Mouse (Mus musculus): Measurements from ENCODE around the gene Knstrn. TPM values are rescaled to one million over a fixed set of nuclear protein-coding genes. Genes with fewer than 3 reads are reported as not detected.

Gene Knstrn
- polyA plus RNA-seq, 1 experiment: 70.1 TPM

DNA sequence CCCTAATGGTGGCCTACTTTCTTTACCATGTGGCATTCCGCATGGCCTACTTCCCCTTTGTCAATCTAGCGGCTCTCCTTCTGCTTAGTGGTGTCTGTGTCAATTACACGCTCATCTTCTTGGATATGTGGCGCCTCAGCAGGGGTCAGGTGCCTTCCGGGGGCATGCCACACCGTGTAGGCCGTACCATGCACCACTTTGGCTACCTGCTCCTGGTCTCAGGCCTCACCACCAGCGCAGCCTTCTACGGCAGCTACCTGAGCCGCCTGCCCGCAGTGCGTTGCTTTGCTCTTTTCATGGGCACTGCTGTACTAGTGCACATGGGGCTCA is 23.6 kb upstream of the Knstrn start:
- no peak overlapping the region for H3K27ac ChIP-seq (ENCODE audit: insufficient read depth, low read depth, low read length)
- TF ChIP-seq POLR2A (IDR thresholded peaks at IDR 0.05; ENCODE audit: borderline replicate concordance, low read depth, low read length): no peak
- no peak for TF ChIP-seq CTCF (IDR thresholded peaks at IDR 0.05; ENCODE audit: low read depth, low read length)
- H3K4me1 ChIP-seq (ENCODE audit: control insufficient read depth, insufficient read depth, low read length): no peaks in the 10 kb centered on the region
- H3K4me3 ChIP-seq (ENCODE audit: insufficient read depth, low read length): no peak overlapping the region

GRCm38 (mm10) chr2:118790551-118791525 is 23.0 kb upstream of the Knstrn start:
- H3K27ac ChIP-seq (ENCODE audit: insufficient read depth, low read depth, low read length): no peak overlapping the region
- no peak overlapping the region for H3K4me3 ChIP-seq (ENCODE audit: insufficient read depth, low read length)
- TF ChIP-seq CTCF (IDR thresholded peaks at IDR 0.05; ENCODE audit: low read depth, low read length) (0 out of 2 replicates have a peak, but pooled peaks have one; percentile 22), POLR2A (IDR thresholded peaks at IDR 0.05; ENCODE audit: borderline replicate concordance, low read depth, low read length) (no peak)
- H3K4me1 ChIP-seq (ENCODE audit: control insufficient read depth, insufficient read depth, low read length): no peaks in the 10 kb centered on the region

DNA sequence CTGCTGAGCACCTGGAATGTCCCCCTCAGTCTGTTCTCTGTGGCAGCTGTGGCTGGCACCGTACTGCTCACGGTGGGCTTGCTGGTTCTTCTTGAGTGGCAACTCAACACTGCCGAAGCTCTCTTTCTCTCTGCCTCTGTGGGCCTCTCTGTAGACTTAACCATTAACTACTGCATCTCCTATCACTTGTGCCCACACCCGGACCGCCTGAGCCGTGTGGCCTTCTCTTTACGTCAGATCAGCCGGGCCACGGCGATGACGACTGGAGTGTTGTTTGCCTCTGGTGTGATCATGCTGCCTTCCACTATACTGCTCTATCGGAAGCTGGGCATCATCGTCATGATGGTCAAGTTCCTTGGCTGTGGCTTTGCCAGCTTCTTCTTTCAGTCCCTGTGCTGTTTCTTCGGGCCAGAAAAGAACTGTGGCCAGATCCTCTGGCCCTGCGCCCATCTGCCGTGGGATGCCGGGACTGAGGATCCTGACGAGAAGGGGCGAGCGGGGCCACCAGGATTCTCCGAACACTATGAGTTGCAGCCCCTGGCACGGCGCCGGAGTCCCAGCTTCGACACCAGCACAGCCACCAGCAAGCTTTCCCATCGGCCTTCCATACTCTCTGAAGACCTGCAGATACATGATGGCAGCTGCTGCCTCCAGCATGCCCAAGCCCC is 22.1 kb upstream of the Knstrn start:
- Histone ChIP-seq H3K27ac (ENCODE audit: insufficient read depth, low read depth, low read length) (no peak overlapping the region), H3K4me1 (ENCODE audit: control insufficient read depth, insufficient read depth, low read length) (no peaks in the 10 kb centered on the region), H3K4me3 (ENCODE audit: insufficient read depth, low read length) (no peak overlapping the region)
- no peak for TF ChIP-seq CTCF (IDR thresholded peaks at IDR 0.05; ENCODE audit: low read depth, low read length)
- TF ChIP-seq POLR2A (IDR thresholded peaks at IDR 0.05; ENCODE audit: borderline replicate concordance, low read depth, low read length): no peak

- no peak overlapping the region for H3K27ac ChIP-seq (ENCODE audit: insufficient read depth, low read depth, low read length)
- no peak overlapping the region for H3K4me3 ChIP-seq (ENCODE audit: insufficient read depth, low read length)
- H3K4me1 ChIP-seq (ENCODE audit: control insufficient read depth, insufficient read depth, low read length): no peaks in the 10 kb centered on the region
- TF ChIP-seq POLR2A (IDR thresholded peaks at IDR 0.05; ENCODE audit: borderline replicate concordance, low read depth, low read length): no peak
- TF ChIP-seq CTCF (IDR thresholded peaks at IDR 0.05; ENCODE audit: low read depth, low read length): no peak
Observed at GRCm38 (mm10) chr2:118792259-118792613, 21.6 kb upstream of the Knstrn start.

DNA sequence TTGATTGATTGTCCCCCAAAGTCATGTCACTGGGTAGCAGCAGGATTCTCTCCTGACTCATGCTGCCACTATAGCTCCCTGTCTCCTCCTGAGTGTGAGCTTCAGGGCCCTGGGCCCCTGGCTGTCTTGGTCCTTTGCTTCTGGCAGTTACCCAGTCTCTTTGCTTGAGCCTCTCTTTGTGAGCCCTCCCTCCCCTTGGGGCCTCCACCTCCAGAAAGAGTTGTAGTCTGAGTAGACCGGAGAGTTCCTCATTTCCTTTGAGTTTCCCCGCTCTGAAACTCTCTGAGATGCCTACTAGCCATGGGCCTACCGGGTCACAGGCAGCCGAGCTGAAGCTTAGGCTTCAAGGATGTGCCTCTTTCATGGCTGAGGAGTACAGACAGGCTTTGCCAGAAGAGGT is 20.2 kb upstream of the Knstrn start:
- no peak overlapping the region for H3K4me3 ChIP-seq (ENCODE audit: insufficient read depth, low read length)
- TF ChIP-seq CTCF (IDR thresholded peaks at IDR 0.05; ENCODE audit: low read depth, low read length) (no peak), POLR2A (IDR thresholded peaks at IDR 0.05; ENCODE audit: borderline replicate concordance, low read depth, low read length) (no peak)
- no peaks in the 10 kb centered on the region for H3K4me1 ChIP-seq (ENCODE audit: control insufficient read depth, insufficient read depth, low read length)
- no peak overlapping the region for H3K27ac ChIP-seq (ENCODE audit: insufficient read depth, low read depth, low read length)

DNA sequence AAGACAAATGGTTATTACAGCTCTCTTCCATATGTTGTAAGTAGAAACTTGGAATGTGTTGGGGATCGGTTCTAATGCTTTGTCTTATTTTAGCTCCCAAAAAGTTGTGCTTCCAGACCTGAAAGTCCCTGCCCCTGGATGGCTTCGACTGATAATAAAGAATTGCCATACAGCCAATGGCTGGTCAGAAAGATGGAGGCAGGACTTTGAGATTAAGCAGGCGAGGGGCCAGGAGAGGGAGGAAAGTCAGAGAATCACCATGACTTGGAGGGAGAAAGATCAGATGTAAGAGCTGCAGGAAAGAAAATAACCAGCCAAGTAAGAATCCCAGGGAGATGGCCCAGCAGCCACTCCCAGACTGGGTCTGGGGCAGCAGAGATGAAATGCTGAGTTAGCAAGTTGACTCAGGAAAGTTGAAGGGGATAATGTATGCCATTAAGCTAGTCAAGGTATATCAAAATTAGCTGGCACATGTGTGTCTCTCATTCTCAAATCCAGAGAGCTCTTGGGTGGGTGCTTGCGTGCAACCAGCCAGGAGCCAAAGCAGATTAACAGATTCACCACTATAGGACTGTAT is 11.2 kb upstream of the Knstrn start:
- no peak overlapping the region for H3K4me3 ChIP-seq (ENCODE audit: insufficient read depth, low read length)

DNA sequence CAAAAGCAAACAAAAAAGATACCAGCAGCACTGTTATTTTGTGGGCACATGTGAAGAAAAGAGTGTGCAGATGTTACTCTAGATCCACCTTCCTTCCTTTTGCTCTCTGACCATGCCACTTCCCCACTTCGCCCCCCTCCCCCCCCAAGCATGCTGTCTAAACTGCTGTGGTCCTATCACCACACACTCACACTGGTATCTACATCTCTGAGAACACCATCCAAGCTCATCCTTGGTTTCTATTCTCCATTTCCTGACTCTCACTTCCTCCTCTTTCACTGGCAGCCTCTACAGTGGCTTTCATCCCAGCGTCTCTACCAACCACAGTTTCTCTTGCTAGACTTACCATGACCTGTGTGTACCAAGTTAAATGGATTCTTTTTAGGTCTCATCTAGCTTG is 9.3 kb upstream of the Knstrn start:
- TF ChIP-seq CTCF (IDR thresholded peaks at IDR 0.05; ENCODE audit: low read depth, low read length) (no peak), POLR2A (IDR thresholded peaks at IDR 0.05; ENCODE audit: borderline replicate concordance, low read depth, low read length) (no peak)

More for the DNA sequence above, 11.2 kb upstream of the Knstrn start:
- Histone ChIP-seq H3K4me1 (ENCODE audit: control insufficient read depth, insufficient read depth, low read length) (peaks cover 10% of the 10 kb centered on the region), H3K27ac (ENCODE audit: insufficient read depth, low read depth, low read length) (no peak overlapping the region)
- TF ChIP-seq POLR2A (IDR thresholded peaks at IDR 0.05; ENCODE audit: borderline replicate concordance, low read depth, low read length): no peak
- no peak for TF ChIP-seq CTCF (IDR thresholded peaks at IDR 0.05; ENCODE audit: low read depth, low read length)

DNA sequence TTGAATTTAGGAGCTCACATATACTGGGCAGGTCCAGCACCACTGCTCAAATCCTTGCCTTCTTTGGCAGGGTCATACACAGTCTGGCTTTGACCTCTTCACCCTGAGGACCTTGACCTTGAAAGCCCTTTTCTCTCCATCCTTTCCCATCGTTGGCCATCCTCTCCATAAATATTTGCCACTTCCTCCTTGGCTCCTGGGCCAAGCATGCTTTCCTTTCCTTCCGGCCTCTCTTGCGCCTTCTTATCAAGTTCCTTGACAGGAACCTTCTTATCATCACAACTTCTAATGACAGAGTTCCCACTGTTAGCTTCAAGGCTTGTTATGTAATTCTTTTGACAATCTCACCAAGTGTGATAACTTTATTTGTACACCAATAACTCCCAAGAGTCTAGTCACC is 8.7 kb upstream of the Knstrn start:
- no peak for TF ChIP-seq CTCF (IDR thresholded peaks at IDR 0.05; ENCODE audit: low read depth, low read length)
- TF ChIP-seq POLR2A (IDR thresholded peaks at IDR 0.05; ENCODE audit: borderline replicate concordance, low read depth, low read length): no peak
- Histone ChIP-seq H3K27ac (ENCODE audit: insufficient read depth, low read depth, low read length) (no peak overlapping the region), H3K4me3 (ENCODE audit: insufficient read depth, low read length) (no peak overlapping the region), H3K4me1 (ENCODE audit: control insufficient read depth, insufficient read depth, low read length) (peaks cover 10% of the 10 kb centered on the region)

More for the DNA sequence above, 9.3 kb upstream of the Knstrn start:
- peaks cover 10% of the 10 kb centered on the region for H3K4me1 ChIP-seq (ENCODE audit: control insufficient read depth, insufficient read depth, low read length)
- no peak overlapping the region for H3K4me3 ChIP-seq (ENCODE audit: insufficient read depth, low read length)
- H3K27ac ChIP-seq (ENCODE audit: insufficient read depth, low read depth, low read length): no peak overlapping the region

DNA sequence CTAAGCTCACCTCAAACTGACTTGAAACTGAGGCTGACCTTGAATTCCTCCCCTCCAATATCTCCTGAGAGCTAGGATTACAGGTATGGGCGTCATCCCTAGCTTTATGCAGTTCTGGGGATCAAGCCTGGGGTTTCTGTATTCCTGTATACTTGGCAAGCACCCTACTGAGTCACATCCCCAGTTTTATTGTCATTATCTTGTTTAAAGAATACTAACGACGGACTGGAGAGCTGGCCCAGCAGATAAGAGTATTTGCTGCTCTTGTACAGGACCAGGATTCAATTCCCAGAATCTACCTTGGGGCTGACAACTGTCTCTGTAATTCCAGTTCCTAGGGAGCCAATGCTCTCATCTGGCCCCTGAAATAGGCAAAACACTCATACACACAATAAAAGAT is 8.0 kb upstream of the Knstrn start:
- H3K4me1 ChIP-seq (ENCODE audit: control insufficient read depth, insufficient read depth, low read length): peaks cover 10% of the 10 kb centered on the region
- H3K4me3 ChIP-seq (ENCODE audit: insufficient read depth, low read length): no peak overlapping the region
- no peak for TF ChIP-seq POLR2A (IDR thresholded peaks at IDR 0.05; ENCODE audit: borderline replicate concordance, low read depth, low read length)
- no peak for TF ChIP-seq CTCF (IDR thresholded peaks at IDR 0.05; ENCODE audit: low read depth, low read length)
- H3K27ac ChIP-seq (ENCODE audit: insufficient read depth, low read depth, low read length): no peak overlapping the region

DNA sequence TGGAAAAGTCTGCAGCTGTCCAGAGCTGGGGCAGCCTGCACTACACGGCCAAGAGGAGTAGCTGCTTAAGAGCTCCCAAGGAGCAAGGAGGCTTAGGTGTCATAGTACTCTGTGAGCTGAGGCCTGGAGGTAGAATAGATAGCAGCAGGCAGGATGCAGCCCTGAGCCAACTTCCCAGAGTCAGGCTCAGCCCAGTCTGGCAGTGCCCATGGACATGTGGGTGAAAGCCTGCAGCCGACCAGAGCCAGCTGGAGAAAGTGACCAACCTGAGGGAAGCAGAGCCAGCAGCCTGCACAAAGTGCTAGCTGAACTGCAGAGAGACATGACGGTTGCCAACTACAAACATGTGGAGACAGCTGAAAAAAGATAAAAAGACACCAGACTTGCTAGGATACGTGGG is 6.9 kb upstream of the Knstrn start:
- Histone ChIP-seq H3K4me3 (ENCODE audit: insufficient read depth, low read length) (no peak overlapping the region), H3K4me1 (ENCODE audit: control insufficient read depth, insufficient read depth, low read length) (peaks cover 10% of the 10 kb centered on the region), H3K27ac (ENCODE audit: insufficient read depth, low read depth, low read length) (no peak overlapping the region)
- TF ChIP-seq CTCF (IDR thresholded peaks at IDR 0.05; ENCODE audit: low read depth, low read length) (no peak), POLR2A (IDR thresholded peaks at IDR 0.05; ENCODE audit: borderline replicate concordance, low read depth, low read length) (no peak)
